Mouse (Mus musculus) liver, postnatal 0 days (tissue): ENCODE results near the gene Atp8a2.

Experiments
- CTCF ChIP-seq: sonication (generic); IDR thresholded peaks from 2 replicates; pipeline ENCODE4 v1.5.1; 2016; ENCODE audit warnings: antibody characterized with exemption, low read depth
- EP300 ChIP-seq: IDR thresholded peaks from 2 replicates; pipeline ENCODE4 v1.6.1; 2016; ENCODE audit warnings: antibody characterized with exemption, low read depth, mild to moderate bottlenecking

DNA sequence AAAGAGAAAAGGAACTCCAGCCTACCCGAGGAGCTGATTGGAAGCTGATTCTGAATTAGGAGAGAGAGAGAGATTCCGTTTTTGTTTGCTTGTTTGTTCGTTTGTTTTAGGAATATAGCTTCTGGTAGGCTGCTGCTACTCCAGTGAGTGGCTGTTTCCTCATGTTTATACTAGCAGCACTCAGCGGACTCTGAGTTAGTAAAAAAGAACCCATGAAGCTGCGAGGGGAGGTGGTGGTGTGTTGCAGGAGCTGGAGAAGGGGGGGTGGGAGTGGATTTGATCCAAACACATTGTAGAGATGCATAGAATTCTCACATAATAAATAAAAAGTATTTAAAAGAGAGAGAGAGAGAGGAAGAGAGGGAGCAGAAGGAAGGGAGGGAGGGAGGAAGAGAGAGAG lies 367.4 kb downstream of the Atp8a2 start:
- no peak for TF ChIP-seq CTCF
- no peak for TF ChIP-seq EP300
